Mouse (Mus musculus) embryo, embryonic 11.5 days (tissue): Measurements from ENCODE around the gene Dnajb3.
A peak's percentile ranks its signal among the peaks of the same experiment; 100 is the strongest.

Source experiments
- DNase-seq: peaks from one replicate; pipeline ENCODE4 v3.0.0-alpha.2; 2012; ENCODE audit warnings: low read depth, low spot score

Gene Dnajb3

GRCm38 (mm10) chr1:88205294-88205922 lies at the start of gene Dnajb3:
Gene Dnajb3, minus strand, starts transcription at chr1:88205782.
- peak; percentile 73 for DNase-seq

- DNase-seq: no peak
Observed at GRCm38 (mm10) chr1:88254793-88255465, 49.3 kb upstream of the Dnajb3 start.

GRCm38 (mm10) chr1:88253540-88253939 lies 48.0 kb upstream of the Dnajb3 start:
- DNase-seq: no peak

- no peak for DNase-seq
Observed at GRCm38 (mm10) chr1:88253106-88253505, 47.5 kb upstream of the Dnajb3 start.

GRCm38 (mm10) chr1:88250023-88250422 lies 44.4 kb upstream of the Dnajb3 start:
- DNase-seq: no peak

- DNase-seq: no peak
Observed at GRCm38 (mm10) chr1:88249596-88249995, 44.0 kb upstream of the Dnajb3 start.

GRCm38 (mm10) chr1:88248658-88249057 lies 43.1 kb upstream of the Dnajb3 start:
- DNase-seq: no peak

- no peak for DNase-seq
Observed at GRCm38 (mm10) chr1:88247660-88248059, 42.1 kb upstream of the Dnajb3 start.

GRCm38 (mm10) chr1:88246386-88246785 lies 40.8 kb upstream of the Dnajb3 start:
- no peak for DNase-seq

GRCm38 (mm10) chr1:88245881-88246280 lies 40.3 kb upstream of the Dnajb3 start:
- DNase-seq: no peak

- no peak for DNase-seq
Observed at GRCm38 (mm10) chr1:88243861-88244260, 38.3 kb upstream of the Dnajb3 start.

- no peak for DNase-seq
Observed at GRCm38 (mm10) chr1:88240579-88240978, 35.0 kb upstream of the Dnajb3 start.

GRCm38 (mm10) chr1:88240072-88240471 lies 34.5 kb upstream of the Dnajb3 start:
- DNase-seq: no peak

- no peak for DNase-seq
Observed at GRCm38 (mm10) chr1:88238771-88239170, 33.2 kb upstream of the Dnajb3 start.

GRCm38 (mm10) chr1:88237311-88237710 lies 31.7 kb upstream of the Dnajb3 start:
- DNase-seq: no peak

GRCm38 (mm10) chr1:88235894-88236415 lies 30.4 kb upstream of the Dnajb3 start:
- no peak for DNase-seq

- no peak for DNase-seq
Observed at GRCm38 (mm10) chr1:88235046-88235893, 29.7 kb upstream of the Dnajb3 start.

GRCm38 (mm10) chr1:88234646-88235045 lies 29.1 kb upstream of the Dnajb3 start:
- no peak for DNase-seq

- no peak for DNase-seq
Observed at GRCm38 (mm10) chr1:88234248-88234610, 28.6 kb upstream of the Dnajb3 start.

- DNase-seq: no peak
Observed at GRCm38 (mm10) chr1:88233421-88234247, 28.1 kb upstream of the Dnajb3 start.

GRCm38 (mm10) chr1:88232664-88233380 lies 27.2 kb upstream of the Dnajb3 start:
- no peak for DNase-seq
